Mouse (Mus musculus): ENCODE results near the gene Dcaf5.

DNA sequence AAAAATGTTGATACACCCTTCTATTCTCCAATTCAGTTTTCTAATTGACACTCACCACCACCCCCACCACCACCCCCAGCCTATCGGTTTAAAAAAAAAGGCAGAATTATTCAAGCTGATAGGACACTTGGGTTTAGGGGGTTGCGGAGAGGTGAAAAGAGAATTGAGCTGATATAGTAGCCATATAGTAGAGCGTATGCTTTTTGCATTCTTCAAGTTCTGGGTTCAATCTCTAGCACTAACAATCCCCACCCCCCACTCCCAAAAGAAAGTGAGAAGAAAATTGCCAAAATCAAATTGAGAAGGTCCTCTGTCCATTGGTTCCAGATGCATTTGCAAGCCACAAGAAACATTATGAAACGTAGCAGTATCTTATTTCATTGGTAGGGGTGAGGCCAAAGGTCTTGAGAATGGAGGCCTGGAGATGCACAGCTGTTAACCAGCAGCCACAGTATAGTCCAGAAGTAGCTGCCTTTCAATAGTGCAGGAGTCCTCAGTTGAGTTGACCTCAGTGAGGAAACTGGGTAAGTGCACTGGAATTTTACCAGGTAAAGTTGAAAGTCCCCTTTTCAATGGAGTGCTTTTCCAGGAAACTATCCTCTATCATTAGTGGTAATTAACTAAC, 762 bp upstream of the Dcaf5 start:
- TF ChIP-seq POLR2A (IDR thresholded peaks at IDR 0.05; ENCODE audit: insufficient read depth, low read depth, low read length) (no peak), CTCF (IDR thresholded peaks at IDR 0.05; ENCODE audit: insufficient read depth, low read depth, low read length) (no peak)

Data from olfactory bulb, adult 2 months (tissue).